Mouse (Mus musculus) kidney, postnatal 0 days (tissue): ENCODE results near the gene Myocos. TPM values are rescaled to one million over a fixed set of nuclear protein-coding genes. Genes with fewer than 3 reads are reported as not detected.
"Not testable (repeated sequence)": the region's sequence is repeated elsewhere in the genome, so short reads cannot be mapped to it uniquely, and the experiment has no call there.

Source experiments
- ATAC-seq: fragments of 200-750 bp; cut with Nextera tagmentation; replicated peaks from 2 replicates; pipeline ENCODE4 v1.8.0; 2017; ENCODE audit warnings: low read depth, moderate number of reproducible peaks, moderate TSS enrichment, moderate library complexity; ENCODE audit not compliant: low FRiP score
- DNase-seq: peaks from one replicate; pipeline ENCODE4 v3.0.0-alpha.2; 2016; ENCODE audit warnings: low spot score
- H3K27ac ChIP-seq: fragments of 300-500 bp; sonication (generic); 2 replicates; pipeline ENCODE4 v1.5.1; 2014; ENCODE audit warnings: mild to moderate bottlenecking
- H3K27me3 ChIP-seq: fragments of 300-500 bp; sonication (generic); 2 replicates; pipeline ENCODE4 v1.6.1; 2014; ENCODE audit warnings: low read length, mixed read lengths; ENCODE audit not compliant: insufficient read depth
- H3K36me3 ChIP-seq: fragments of 300-500 bp; sonication (generic); 2 replicates; pipeline ENCODE4 v1.6.1; 2014; ENCODE audit warnings: low read length, mixed read lengths; ENCODE audit not compliant: insufficient read depth
- H3K4me1 ChIP-seq: fragments of 300-500 bp; sonication (generic); replicated peaks from 2 replicates; pipeline ENCODE4 v1.6.1; 2014; ENCODE audit warnings: antibody characterized with exemption, low read length, mixed read lengths; ENCODE audit not compliant: insufficient read depth
- H3K4me2 ChIP-seq: fragments of 300-500 bp; sonication (generic); 2 replicates; pipeline ENCODE4 v1.6.1; 2014; ENCODE audit warnings: mild to moderate bottlenecking, low read length, moderate library complexity, mixed read lengths
- H3K4me3 ChIP-seq: fragments of 300-500 bp; sonication (generic); replicated peaks from 2 replicates; pipeline ENCODE4 v1.5.1; 2014; ENCODE audit warnings: low read depth, low read length
- H3K9ac ChIP-seq: fragments of 300-500 bp; sonication (generic); 2 replicates; pipeline ENCODE4 v1.6.1; 2014; ENCODE audit warnings: low read depth, low read length
- H3K9me3 ChIP-seq: fragments of 300-500 bp; sonication (generic); replicated peaks from 2 replicates; pipeline ENCODE4 v1.6.1; 2016; ENCODE audit warnings: low read length, inconsistent platforms, mixed read lengths
- CTCF ChIP-seq: IDR thresholded peaks from 2 replicates; pipeline ENCODE4 v1.5.1; 2016; ENCODE audit warnings: antibody characterized with exemption, low read depth, mild to moderate bottlenecking, moderate library complexity
- WGBS: fragments of 180-500 bp; shearing (Covaris S2); extraction: QIAGEN DNeasy Blood & Tissue Kit; methylation state at CpG from one replicate; pipeline ENCODE4 v1.1.7; 2014; 5-methylcytosine and 5-hydroxymethylcytosine counted together
- polyA plus RNA-seq: library from polyadenylated mRNA; unstranded; fragments of >200 nt; fragmentation: Nextera tagmentation; extraction: Ambion mirVana; gene quantifications from 2 replicates; pipeline ENCODE4 v1.2.1, GENCODE M21; 2015

The Myocos gene
- polyA plus RNA-seq, 1 experiment from 2014 or later = not detected

DNA sequence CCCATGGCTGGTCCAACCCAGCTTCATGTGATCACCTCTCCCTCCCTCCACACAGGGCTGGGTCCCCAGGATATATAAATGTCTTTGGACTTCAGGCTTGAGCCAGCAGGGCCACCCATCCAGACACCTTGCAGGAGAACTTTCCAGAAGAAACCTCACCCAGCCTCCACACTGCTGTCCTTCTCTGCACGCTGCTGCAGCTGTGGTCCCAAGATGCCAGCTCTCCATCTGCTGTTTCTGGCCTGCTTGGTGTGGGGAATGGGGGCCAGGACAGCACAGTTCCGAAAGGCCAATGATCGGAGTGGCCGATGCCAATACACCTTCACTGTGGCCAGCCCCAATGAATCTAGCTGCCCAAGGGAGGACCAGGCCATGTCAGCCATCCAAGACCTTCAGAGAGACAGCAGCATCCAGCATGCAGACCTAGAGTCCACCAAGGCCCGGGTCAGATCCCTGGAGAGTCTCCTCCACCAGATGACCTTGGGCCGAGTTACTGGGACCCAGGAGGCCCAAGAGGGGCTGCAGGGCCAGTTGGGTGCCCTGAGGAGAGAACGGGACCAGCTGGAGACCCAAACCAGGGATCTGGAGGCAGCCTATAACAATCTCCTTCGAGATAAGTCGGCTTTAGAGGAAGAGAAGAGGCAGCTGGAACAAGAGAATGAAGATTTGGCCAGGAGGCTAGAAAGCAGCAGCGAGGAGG lies 18.8 kb downstream of the Myocos start, which contains the start of gene Myoc:
TSS of gene Myoc (plus strand) at position 105 of the 700 bp plus-strand sequence.
- H3K9me3 ChIP-seq = no peaks in the 10 kb centered on the region
- no peak within 1 kb of the TSS for H3K27ac ChIP-seq
- TF ChIP-seq CTCF = no peak
- H3K4me1 ChIP-seq = no peaks in the 10 kb centered on the region
- DNase-seq = no peak
- WGBS = 78% methylated on average over 10 of the region's 10 CpGs
- H3K36me3 ChIP-seq = no peaks in the 10 kb centered on the region
- no peak within 1 kb of the TSS for H3K4me3 ChIP-seq
- no peak within 1 kb of the TSS for H3K9ac ChIP-seq
- H3K27me3 ChIP-seq = no peaks in the 10 kb centered on the region
- no peak for ATAC-seq
- H3K4me2 ChIP-seq = no peak within 1 kb of the TSS

- Histone ChIP-seq H3K4me1 (no peaks in the 10 kb centered on the region), H3K27ac (no peak overlapping the region), H3K9me3 (no peaks in the 10 kb centered on the region), H3K4me3 (no peak overlapping the region), H3K4me2 (no peak overlapping the region), H3K36me3 (no peaks in the 10 kb centered on the region), H3K9ac (no peak overlapping the region), H3K27me3 (no peaks in the 10 kb centered on the region)
- ATAC-seq = no peak
- 85% methylated on average over 4 of the region's 4 CpGs for WGBS
- DNase-seq = no peak
- TF ChIP-seq CTCF = no peak
These were observed 19.5 kb downstream of the Myocos start for GRCm38 (mm10) chr1:162638535-162638934.

GRCm38 (mm10) chr1:162636516-162636915 lies 21.5 kb downstream of the Myocos start:
- no peaks in the 10 kb centered on the region for H3K27me3 ChIP-seq
- TF ChIP-seq CTCF = no peak
- H3K27ac ChIP-seq = no peak overlapping the region
- no peak overlapping the region for H3K4me2 ChIP-seq
- H3K36me3 ChIP-seq = no peaks in the 10 kb centered on the region
- DNase-seq = no peak
- no peak for ATAC-seq
- whole genome bisulfite sequencing = 61% methylated on average over 3 of the region's 3 CpGs
- H3K9me3 ChIP-seq = no peaks in the 10 kb centered on the region
- no peak overlapping the region for H3K4me3 ChIP-seq
- no peak overlapping the region for H3K9ac ChIP-seq
- no peaks in the 10 kb centered on the region for H3K4me1 ChIP-seq

GRCm38 (mm10) chr1:162635291-162635931 lies 22.6 kb downstream of the Myocos start:
- DNase-seq, H3K4me1 ChIP-seq, H3K27me3 ChIP-seq, H3K36me3 ChIP-seq, H3K9ac ChIP-seq, H3K4me3 ChIP-seq, H3K9me3 ChIP-seq, H3K27ac ChIP-seq, H3K4me2 ChIP-seq, ATAC-seq: not testable (repeated sequence)
- 27% methylated on average over 1 of the region's 1 CpGs for WGBS

- 96% methylated on average over 15 of the region's 15 CpGs for WGBS
- H3K9me3 ChIP-seq, H3K27ac ChIP-seq, H3K27me3 ChIP-seq, H3K4me3 ChIP-seq, DNase-seq, H3K36me3 ChIP-seq, H3K4me1 ChIP-seq, H3K9ac ChIP-seq, H3K4me2 ChIP-seq, ATAC-seq: not testable (repeated sequence)
These were observed 29.7 kb downstream of the Myocos start for GRCm38 (mm10) chr1:162628326-162628725.

- not testable (repeated sequence) for H3K4me3 ChIP-seq, H3K4me1 ChIP-seq, ATAC-seq, H3K36me3 ChIP-seq, H3K9ac ChIP-seq, DNase-seq, H3K9me3 ChIP-seq, H3K27me3 ChIP-seq, H3K4me2 ChIP-seq, H3K27ac ChIP-seq
- WGBS = 81% methylated on average over 4 of the region's 4 CpGs
These were observed 30.2 kb downstream of the Myocos start for GRCm38 (mm10) chr1:162627821-162628220.
